Mouse (Mus musculus): ENCODE data around the gene Trir.

DNA sequence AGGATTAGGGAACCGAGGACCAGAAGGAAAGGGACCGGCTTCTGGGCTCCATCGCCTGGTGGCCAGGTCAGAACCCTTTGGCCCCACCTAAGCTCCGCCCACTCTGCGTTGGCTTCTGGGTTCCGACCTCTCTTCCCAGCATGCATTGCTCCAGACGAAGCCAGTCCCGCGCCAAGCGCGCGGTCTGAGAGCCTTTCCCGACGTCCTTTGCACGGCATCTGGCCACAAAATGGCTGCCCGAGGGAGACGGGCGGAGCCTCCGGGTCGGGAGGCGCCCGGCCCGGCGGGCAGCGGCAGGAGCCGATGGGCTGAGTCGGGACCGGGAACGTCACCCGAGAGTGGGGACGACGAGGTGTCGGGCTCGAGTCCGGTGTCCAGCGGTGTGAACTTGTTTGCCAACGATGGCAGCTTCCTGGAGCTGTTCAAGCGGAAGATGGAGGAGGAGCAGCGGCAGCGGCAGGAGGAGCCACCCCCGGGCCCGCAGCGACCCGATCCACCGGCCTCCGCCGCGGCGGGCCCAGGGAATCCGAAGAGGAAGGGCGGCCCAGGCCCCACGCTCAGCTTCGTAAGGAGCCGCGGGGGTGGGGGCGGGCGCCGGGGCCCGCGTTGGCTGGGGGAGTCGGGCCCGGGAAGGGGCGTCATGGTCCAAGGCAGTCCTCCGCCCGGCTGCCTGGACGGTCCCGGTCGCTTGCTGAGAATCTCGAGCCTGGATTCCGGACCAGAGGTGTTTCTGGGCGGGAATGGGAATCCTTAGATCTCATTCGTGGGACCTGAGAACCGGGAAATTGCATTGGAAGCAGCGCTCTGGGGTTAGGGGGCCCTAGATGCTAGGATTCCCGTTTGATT is at the start of gene Trir:
- TF ChIP-seq CTCF (IDR thresholded peaks at IDR 0.05; ENCODE audit: insufficient read depth, low read length), result no peak
- peak; percentile 87 for TF ChIP-seq POLR2A (IDR thresholded peaks at IDR 0.05; ENCODE audit: borderline replicate concordance, extremely low read depth, low read depth, low read length)
